Mouse (Mus musculus): ENCODE results near the gene Smarce1.

Smarce1 gene

GRCm38 (mm10) chr11:99169438-99169837 is 61.4 kb downstream of the Smarce1 start:
- DNase-seq (ENCODE audit: low spot score): no peak

DNA sequence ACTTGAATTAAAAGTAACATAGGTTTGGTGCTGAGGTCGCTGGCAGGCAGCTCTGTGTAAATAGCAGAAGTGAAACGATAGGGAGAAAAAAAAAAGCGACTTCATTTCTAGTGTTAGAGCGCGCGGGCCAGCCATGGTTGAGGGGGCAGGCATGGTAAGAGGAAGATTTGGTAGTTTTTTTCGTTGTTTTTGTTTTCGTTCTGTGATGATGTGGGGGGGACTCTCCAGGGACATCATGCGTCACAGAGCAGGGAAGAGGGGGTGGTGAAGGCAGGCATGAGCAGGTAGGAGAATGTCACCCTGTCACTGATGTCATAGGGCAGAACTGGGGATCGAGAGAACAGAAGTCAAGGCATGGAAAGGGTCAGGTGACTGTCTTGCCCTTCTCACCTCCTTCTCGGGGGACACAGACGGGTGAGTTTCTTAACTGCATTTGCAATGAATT is 62.8 kb downstream of the Smarce1 start:
- no peak for DNase-seq (ENCODE audit: low spot score)

GRCm38 (mm10) chr11:99167576-99167975 is 63.2 kb downstream of the Smarce1 start:
- no peak for DNase-seq (ENCODE audit: low spot score)

DNA sequence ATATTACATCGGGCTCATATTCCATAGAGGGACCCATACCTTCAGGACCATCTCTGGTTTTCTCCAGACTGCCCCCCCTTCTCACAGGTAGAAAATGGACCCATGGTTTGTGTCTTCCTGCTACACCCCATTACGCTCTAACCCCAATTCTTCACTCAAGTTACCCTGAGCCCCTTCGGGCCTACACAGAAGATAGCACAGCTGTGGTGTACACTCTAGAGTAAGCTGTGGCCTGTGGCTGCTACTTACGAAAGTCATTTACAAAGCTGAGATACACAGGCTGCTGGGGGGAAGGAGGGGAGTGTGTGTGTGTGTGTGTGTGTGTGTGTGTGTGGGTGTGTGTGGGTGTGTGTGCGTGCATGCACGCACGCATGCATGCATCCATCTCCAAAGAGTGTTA is 64.6 kb downstream of the Smarce1 start:
- DNase-seq (ENCODE audit: low spot score): no peak

- DNase-seq (ENCODE audit: low spot score): no peak
Observed at GRCm38 (mm10) chr11:99165031-99165752, 65.6 kb downstream of the Smarce1 start.

- DNase-seq (ENCODE audit: low spot score): no peak
Observed at GRCm38 (mm10) chr11:99162972-99163686, 67.7 kb downstream of the Smarce1 start.

DNA sequence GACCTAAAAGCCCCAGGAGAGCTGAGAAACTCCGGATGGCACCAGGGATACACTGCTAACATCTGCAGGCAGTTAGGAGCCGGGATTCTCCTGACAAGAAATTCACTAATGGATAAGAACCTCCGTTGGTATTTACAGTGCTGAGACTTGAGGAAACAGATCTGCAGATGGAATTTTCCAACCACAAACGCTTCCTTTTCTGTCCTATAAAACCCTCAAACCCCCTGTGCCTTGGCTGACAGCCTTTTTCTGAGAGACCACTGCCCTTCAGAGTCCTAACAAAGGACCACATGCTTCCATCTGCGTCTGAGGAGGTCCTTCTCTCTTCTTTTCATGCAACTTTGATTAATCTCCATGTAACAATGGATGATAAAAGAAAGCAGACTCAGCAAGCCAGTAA is 69.2 kb downstream of the Smarce1 start:
- DNase-seq (ENCODE audit: low spot score): no peak

DNA sequence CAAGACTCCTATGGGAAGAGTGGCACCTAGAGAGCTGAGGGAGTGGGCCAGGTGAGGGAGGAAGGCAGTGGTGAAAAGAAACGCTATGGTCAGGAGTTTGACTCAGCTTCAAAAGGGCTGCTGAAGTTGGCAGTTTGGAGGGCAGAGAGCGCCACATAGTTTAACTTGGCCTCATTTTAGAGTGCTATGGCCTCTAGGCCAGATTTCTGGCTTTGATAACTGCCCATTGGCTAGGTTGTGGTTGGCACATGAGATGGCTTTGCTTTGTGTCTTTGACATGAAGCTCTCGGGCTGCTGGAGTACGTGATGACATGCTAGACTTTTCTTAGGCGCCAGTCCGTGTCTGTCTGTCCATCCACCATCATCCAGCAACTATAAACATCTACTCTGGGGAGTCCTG is 70.6 kb downstream of the Smarce1 start:
- DNase-seq (ENCODE audit: low spot score): no peak
